Mouse (Mus musculus): ENCODE measurements around the gene Calhm6.
A peak's percentile ranks its signal among the peaks of the same experiment; 100 is the strongest.

Gene Calhm6

GRCm38 (mm10) chr10:34096418-34096883 lies 31.3 kb downstream of the Calhm6 start, which contains the start of gene Calhm5:
Gene Calhm5, minus strand, starts transcription at chr10:34096519.
- peak; percentile 91 for DNase-seq (ENCODE audit: low read depth, low spot score)

DNA sequence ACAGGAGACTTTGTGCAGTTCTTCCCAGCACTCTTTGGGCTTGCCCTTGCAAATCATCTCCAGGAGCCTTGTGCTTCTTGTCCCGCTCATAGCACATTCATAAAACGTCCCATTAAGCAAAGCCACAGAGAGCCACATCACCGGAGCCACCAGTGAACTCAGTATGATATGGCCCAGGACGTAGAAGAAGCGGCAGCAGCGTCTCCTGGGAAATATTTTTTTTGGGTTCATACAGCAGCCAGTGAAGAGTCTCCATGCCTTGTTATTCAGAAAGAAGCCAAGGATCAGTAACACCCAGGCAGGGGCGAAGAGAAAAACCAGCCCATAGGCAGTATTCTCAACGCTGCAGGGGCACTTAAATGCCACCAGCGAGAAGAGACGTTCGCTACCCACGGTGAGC lies 31.8 kb downstream of the Calhm6 start:
- DNase-seq (ENCODE audit: low read depth, low spot score), result no peak

- no peak for DNase-seq (ENCODE audit: low read depth, low spot score)
Observed at GRCm38 (mm10) chr10:34095147-34095546, 32.6 kb downstream of the Calhm6 start.

DNA sequence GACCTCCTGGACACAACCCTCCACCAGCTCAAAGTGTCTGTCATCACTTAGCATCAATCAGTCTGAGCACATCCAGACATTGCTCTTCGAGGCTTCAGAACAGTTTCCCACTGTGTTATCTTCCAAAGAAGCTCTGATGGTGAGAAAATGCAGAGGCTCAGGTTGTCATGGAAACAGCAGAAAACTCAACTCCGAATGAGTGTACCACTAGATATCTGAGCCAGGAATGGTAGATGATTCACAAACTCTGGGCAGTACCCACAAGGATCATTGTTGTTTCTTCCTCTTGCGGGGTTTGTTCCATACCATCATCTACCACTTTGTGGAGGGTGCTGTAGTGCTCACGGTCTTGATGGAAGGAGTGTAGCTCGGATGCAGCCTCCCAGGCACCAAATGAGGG lies 35.9 kb downstream of the Calhm6 start:
- DNase-seq (ENCODE audit: low read depth, low spot score), result no peak

- no peak for DNase-seq (ENCODE audit: low read depth, low spot score)
Observed at GRCm38 (mm10) chr10:34090481-34090880, 37.3 kb downstream of the Calhm6 start.

GRCm38 (mm10) chr10:34089517-34089916 lies 38.3 kb downstream of the Calhm6 start:
- DNase-seq (ENCODE audit: low read depth, low spot score), result no peak

GRCm38 (mm10) chr10:34088515-34088914 lies 39.3 kb downstream of the Calhm6 start:
- no peak for DNase-seq (ENCODE audit: low read depth, low spot score)

DNA sequence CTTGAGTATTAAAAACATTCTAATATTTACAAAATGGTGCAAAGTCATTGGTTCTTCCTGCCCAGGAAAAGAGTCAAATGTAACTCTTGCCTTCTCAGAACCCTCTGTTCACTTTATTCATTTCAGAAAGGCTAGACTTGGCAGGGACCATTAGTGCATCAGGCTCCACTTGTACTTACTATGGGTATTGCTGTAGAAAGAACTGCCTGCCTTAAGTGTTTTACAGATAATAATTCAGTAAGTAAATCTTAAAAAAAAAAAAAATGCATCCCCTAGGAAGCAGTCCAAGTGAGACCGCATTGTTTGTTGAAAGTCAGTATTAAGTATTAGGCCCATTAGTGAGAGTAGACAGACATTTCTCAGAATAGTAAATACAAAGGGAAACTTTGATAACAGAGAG lies 41.3 kb downstream of the Calhm6 start:
- no peak for DNase-seq (ENCODE audit: low read depth, low spot score)

All from ES-CJ7 (cell line).